Mouse (Mus musculus) myocyte (in vitro differentiated cells): ENCODE measurements around the gene Ubald1. TPM values are rescaled to one million over a fixed set of nuclear protein-coding genes. Genes with fewer than 3 reads are reported as not detected.

Source experiments
- H3K27me3 ChIP-seq: one replicate; pipeline ENCODE4 v1.6.1; 2011; ENCODE audit not compliant: control insufficient read depth, insufficient read depth, insufficient read length
- H3K36me3 ChIP-seq: one replicate; pipeline ENCODE4 v1.6.1; 2011; ENCODE audit not compliant: control insufficient read depth, insufficient read depth
- H3K4me2 ChIP-seq: one replicate; pipeline ENCODE4 v1.6.1; 2011; ENCODE audit warnings: low read depth, control low read depth
- H3K4me3 ChIP-seq: one replicate; pipeline ENCODE4 v1.5.1; 2011; ENCODE audit warnings: mild to moderate bottlenecking, control low read depth, moderate library complexity
- H3K79me2 ChIP-seq: one replicate; pipeline ENCODE4 v1.6.1; 2011; ENCODE audit not compliant: control insufficient read depth, insufficient read depth
- H3ac ChIP-seq: one replicate; pipeline ENCODE4 v1.6.1; 2011; ENCODE audit not compliant: control insufficient read depth, insufficient read length
- CEBPB ChIP-seq: IDR thresholded peaks from 2 replicates; pipeline ENCODE4 v1.6.1; 2011; ENCODE audit warnings: mild to moderate bottlenecking, moderate library complexity; ENCODE audit not compliant: poor library complexity, insufficient read depth, severe bottlenecking
- E2F4 ChIP-seq: IDR thresholded peaks from one replicate; pipeline ENCODE4 v1.6.1; 2011; ENCODE audit warnings: mild to moderate bottlenecking, control low read depth, moderate library complexity; ENCODE audit not compliant: insufficient read depth
- MAX ChIP-seq: IDR thresholded peaks from one replicate; pipeline ENCODE4 v1.6.1; 2011; ENCODE audit warnings: low read depth, mild to moderate bottlenecking, control low read depth
- MYOD1 ChIP-seq, 3 experiments: IDR thresholded peaks; one replicate each; pipeline ENCODE4 v1.6.1; 2011; ENCODE audit warnings: control low read depth in 2 of 3, low read depth in 2 of 3, mild to moderate bottlenecking in 2 of 3, moderate library complexity in 1 of 3; ENCODE audit not compliant: insufficient read length in 2 of 3, control insufficient read depth in 1 of 3
- MYOG ChIP-seq, 3 experiments: IDR thresholded peaks; one replicate each; pipeline ENCODE4 v1.6.1; 2011; ENCODE audit warnings: control low read depth in 2 of 3, low read depth in 2 of 3, mild to moderate bottlenecking in 2 of 3; ENCODE audit not compliant: insufficient read length in 2 of 3, control insufficient read depth in 1 of 3, insufficient read depth in 1 of 3
- POLR2A ChIP-seq: IDR thresholded peaks from one replicate; pipeline ENCODE4 v1.6.1; 2011; ENCODE audit warnings: low read depth, mild to moderate bottlenecking, control low read depth, moderate library complexity; ENCODE audit not compliant: insufficient read length
- POLR2AphosphoS2 ChIP-seq: IDR thresholded peaks from one replicate; pipeline ENCODE4 v1.6.1; 2011; ENCODE audit warnings: low read depth, control low read depth; ENCODE audit not compliant: insufficient read length
- REST ChIP-seq: IDR thresholded peaks from one replicate; pipeline ENCODE4 v1.6.1; 2011; ENCODE audit warnings: mild to moderate bottlenecking, control low read depth, moderate library complexity; ENCODE audit not compliant: insufficient read depth, insufficient read length
- SRF ChIP-seq: IDR thresholded peaks from one replicate; pipeline ENCODE4 v1.6.1; 2011; ENCODE audit warnings: low read depth; ENCODE audit not compliant: control insufficient read depth, insufficient read length
- TCF12 ChIP-seq: IDR thresholded peaks from one replicate; pipeline ENCODE4 v1.6.1; 2011; ENCODE audit warnings: mild to moderate bottlenecking, control low read depth; ENCODE audit not compliant: poor library complexity, insufficient read depth, severe bottlenecking
- TCF3 ChIP-seq: IDR thresholded peaks from one replicate; pipeline ENCODE4 v1.6.1; 2011; ENCODE audit warnings: low read depth, control low read depth; ENCODE audit not compliant: insufficient read length
- USF1 ChIP-seq: IDR thresholded peaks from one replicate; pipeline ENCODE4 v1.6.1; 2011; ENCODE audit warnings: low read depth, mild to moderate bottlenecking, control low read depth, moderate library complexity
- polyA plus RNA-seq: library from polyadenylated mRNA; unstranded; fragments of >200 nt; fragmentation: generic; extraction: Trizol; gene quantifications from one replicate; pipeline ENCODE4 v1.2.1, GENCODE M21; 2012; ENCODE audit warnings: missing spikeins

Gene Ubald1
- polyA plus RNA-seq, 1 experiment, result 79.5 TPM

DNA sequence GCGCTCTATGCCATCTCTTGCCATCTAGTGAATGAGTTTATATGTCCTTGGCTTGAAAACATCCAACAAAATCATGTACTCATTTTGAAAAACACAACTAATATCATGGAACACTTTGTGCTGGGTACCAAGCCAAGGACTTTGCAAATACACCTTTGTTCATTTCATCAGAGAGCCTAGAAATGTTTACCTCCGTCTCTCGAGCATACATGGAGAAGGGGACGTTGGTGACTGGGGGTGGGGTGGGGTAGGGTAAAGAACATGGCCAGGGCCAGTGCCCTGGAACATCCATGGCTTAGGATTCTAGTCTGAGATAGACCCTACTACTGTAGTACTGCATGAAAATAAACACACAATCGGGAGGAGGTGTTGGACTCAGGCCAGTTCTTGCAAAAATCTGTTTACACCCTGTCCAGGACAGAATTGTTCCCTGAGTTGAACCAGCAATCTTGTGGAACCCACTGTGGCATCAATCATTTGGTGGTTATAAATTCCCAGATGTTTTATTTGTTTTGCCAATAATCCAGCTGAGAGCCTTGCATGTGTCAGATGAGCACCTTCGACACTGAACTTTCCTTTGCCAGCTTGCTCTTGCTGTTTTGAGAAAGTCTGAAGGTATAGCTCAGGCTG lies 50.7 kb downstream of the Ubald1 start:
- H3K4me2 ChIP-seq, result no peak overlapping the region
- no peak for TF ChIP-seq POLR2AphosphoS2
- no peak for TF ChIP-seq REST
- no peak for TF ChIP-seq POLR2A
- TF ChIP-seq CEBPB, result no peak
- no peak for TF ChIP-seq TCF3
- no peak for TF ChIP-seq MYOD1 (IDR thresholded peaks at IDR 0.05; ENCODE audit: control insufficient read depth in 1 of 3, insufficient read length in 2 of 3, low read depth in 2 of 3)
- no peak for TF ChIP-seq E2F4
- no peak for TF ChIP-seq MAX
- no peak for TF ChIP-seq MYOG (IDR thresholded peaks at IDR 0.05; ENCODE audit: control insufficient read depth in 1 of 3, insufficient read depth in 1 of 3, insufficient read length in 2 of 3, low read depth in 2 of 3)
- no peak for TF ChIP-seq SRF
- no peak for TF ChIP-seq TCF12
- TF ChIP-seq USF1, result no peak
- H3K79me2 ChIP-seq, result no peaks in the 10 kb centered on the region
- no peaks in the 10 kb centered on the region for H3K36me3 ChIP-seq
- H3ac ChIP-seq, result no peak overlapping the region
- no peak overlapping the region for H3K4me3 ChIP-seq
- H3K27me3 ChIP-seq, result no peaks in the 10 kb centered on the region

GRCm38 (mm10) chr16:4827639-4828038 lies 52.5 kb downstream of the Ubald1 start:
- H3K79me2 ChIP-seq, result no peaks in the 10 kb centered on the region
- H3ac ChIP-seq, result no peak overlapping the region
- no peaks in the 10 kb centered on the region for H3K27me3 ChIP-seq
- H3K4me3 ChIP-seq, result no peak overlapping the region
- H3K36me3 ChIP-seq, result no peaks in the 10 kb centered on the region
- TF ChIP-seq MYOG (IDR thresholded peaks at IDR 0.05; ENCODE audit: control insufficient read depth in 1 of 3, insufficient read depth in 1 of 3, insufficient read length in 2 of 3, low read depth in 2 of 3) (no peak), USF1 (no peak), TCF3 (no peak), REST (no peak), TCF12 (no peak), POLR2AphosphoS2 (no peak), CEBPB (no peak), POLR2A (no peak)
- H3K4me2 ChIP-seq, result no peak overlapping the region

Other genes starting within 250 kb of the Ubald1 start
- 34.7 TPM for gene Vasn, start 240.4 kb downstream of the Ubald1 start, polyA plus RNA-seq
- 69.5 TPM for gene Dnaja3, start 240.3 kb downstream of the Ubald1 start, polyA plus RNA-seq
- gene Coro7, start 200.5 kb downstream of the Ubald1 start, polyA plus RNA-seq, result 15.2 TPM
- gene Nmral1, start 161.0 kb downstream of the Ubald1 start, polyA plus RNA-seq, result 13.3 TPM
- gene Hmox2, start 154.0 kb downstream of the Ubald1 start, polyA plus RNA-seq, result 46.7 TPM
- gene Cdip1, start 90.0 kb downstream of the Ubald1 start, polyA plus RNA-seq, result 44.9 TPM
- 0.08 TPM for gene 4930562C15Rik, start 44.9 kb downstream of the Ubald1 start, polyA plus RNA-seq
- 59.3 TPM for gene Mgrn1, start 5.9 kb upstream of the Ubald1 start, polyA plus RNA-seq
- 46.1 TPM for gene Nudt16l1, start 58.4 kb upstream of the Ubald1 start, polyA plus RNA-seq
- 25.2 TPM for gene Anks3, start 83.9 kb upstream of the Ubald1 start, polyA plus RNA-seq
- gene Sept12, start 117.5 kb upstream of the Ubald1 start, polyA plus RNA-seq, result 0.04 TPM
- 8.5 TPM for gene Smim22, start 127.0 kb upstream of the Ubald1 start, polyA plus RNA-seq
- 50.5 TPM for gene Rogdi, start 133.2 kb upstream of the Ubald1 start, polyA plus RNA-seq
- 37.0 TPM for gene Glyr1, start 169.5 kb upstream of the Ubald1 start, polyA plus RNA-seq
- 12.9 TPM for gene Ubn1, start 169.7 kb upstream of the Ubald1 start, polyA plus RNA-seq